Mouse (Mus musculus): Measurements from ENCODE around the gene Nkx3-2.

- TF ChIP-seq CTCF (IDR thresholded peaks at IDR 0.05 in 2 of 3, conservative IDR thresholded peaks at IDR 0.05 in 1 of 3; ENCODE audit: control insufficient read depth in 1 of 3, insufficient read depth in 1 of 3, low read depth in 2 of 3, low read length in 3 of 3, poor library complexity in 1 of 3, severe bottlenecking in 1 of 3): no peak
- no peak for TF ChIP-seq POLR2A (IDR thresholded peaks at IDR 0.05; ENCODE audit: control insufficient read depth in 1 of 2, insufficient read depth in 1 of 2, low read depth in 1 of 2, low read length in 2 of 2, poor library complexity in 1 of 2)
- TF ChIP-seq BHLHE40 (IDR thresholded peaks at IDR 0.05; ENCODE audit: borderline replicate concordance, low read depth, low read length): no peak
- no peak for TF ChIP-seq MAX (IDR thresholded peaks at IDR 0.05; ENCODE audit: low read length)
- no peak for TF ChIP-seq KAT2A (conservative IDR thresholded peaks at IDR 0.05; ENCODE audit: low read depth, low read length)
These were observed 1.2 kb downstream of the Nkx3-2 start for GRCm38 (mm10) chr5:41762947-41763730.

Measured in MEL (cell line).